Mouse (Mus musculus) heart, postnatal 0 days (tissue): ENCODE results near the gene Tshz2.

ENCODE experiments used
- CTCF ChIP-seq: IDR thresholded peaks from 2 replicates; pipeline ENCODE4 v1.5.1; 2016; ENCODE audit warnings: antibody characterized with exemption, control low read depth, low read depth
- EP300 ChIP-seq: IDR thresholded peaks from 2 replicates; pipeline ENCODE4 v1.6.1; 2016; ENCODE audit warnings: antibody characterized with exemption, low read depth

DNA sequence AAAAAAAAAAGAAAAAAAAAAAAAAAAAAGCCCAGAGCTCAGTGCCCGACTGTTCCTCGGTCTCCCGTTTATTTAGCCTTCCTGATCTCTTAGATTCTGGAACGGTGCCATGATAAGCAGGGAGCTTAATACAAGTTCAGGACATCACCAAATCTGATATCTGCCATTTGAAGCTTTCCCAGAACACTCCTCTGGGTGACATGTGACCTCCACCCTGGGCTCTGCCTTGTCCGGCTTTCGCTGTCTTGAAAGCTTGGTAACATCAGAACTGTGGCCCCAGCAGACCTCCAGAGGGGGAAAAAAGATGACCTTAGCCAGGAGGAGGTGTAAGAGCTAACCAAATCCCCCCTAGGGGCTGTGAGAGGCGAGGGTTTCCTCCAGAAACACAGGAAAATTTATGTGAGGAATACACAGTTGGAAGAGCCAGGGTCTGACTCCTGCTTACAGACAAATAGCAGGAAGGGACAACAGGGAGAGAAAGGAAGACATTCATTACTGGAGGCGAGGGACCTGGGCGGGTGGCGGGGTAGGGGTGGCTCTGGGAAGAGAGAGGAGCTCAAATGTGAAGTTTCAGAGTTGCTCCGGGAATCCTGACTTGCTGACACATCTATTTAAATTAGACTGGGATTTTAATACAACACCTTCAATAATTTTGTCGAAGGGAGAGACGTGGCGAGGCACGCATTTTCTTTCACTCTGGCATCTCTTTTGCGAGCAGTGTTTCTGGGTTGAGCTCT, 363.9 kb downstream of the Tshz2 start:
- TF ChIP-seq EP300 (no peak), CTCF (no peak)
